Mouse (Mus musculus) intestine, postnatal 0 days (tissue): ENCODE data around the gene Mgat2. TPM values are rescaled to one million over a fixed set of nuclear protein-coding genes. Genes with fewer than 3 reads are reported as not detected.

Experiments used
- ATAC-seq: fragments of 200-750 bp; cut with Nextera tagmentation; 2 replicates; pipeline ENCODE4 v1.8.0; 2017; ENCODE audit warnings: mild to moderate bottlenecking, moderate TSS enrichment, moderate library complexity
- H3K27ac ChIP-seq: fragments of 300-500 bp; sonication (generic); 2 replicates; pipeline ENCODE4 v1.5.1; 2014; ENCODE audit warnings: mild to moderate bottlenecking, low read depth, low read length, moderate library complexity
- H3K27me3 ChIP-seq: fragments of 300-500 bp; sonication (generic); replicated peaks from 2 replicates; pipeline ENCODE4 v1.6.1; 2014; ENCODE audit warnings: low read length, mixed read lengths; ENCODE audit not compliant: control insufficient read depth, insufficient read depth
- H3K36me3 ChIP-seq: fragments of 300-500 bp; sonication (generic); 2 replicates; pipeline ENCODE4 v1.6.1; 2014; ENCODE audit warnings: mild to moderate bottlenecking, moderate library complexity; ENCODE audit not compliant: control insufficient read depth, insufficient read depth
- H3K4me1 ChIP-seq: fragments of 300-500 bp; sonication (generic); replicated peaks from 2 replicates; pipeline ENCODE4 v1.6.1; 2014; ENCODE audit warnings: antibody characterized with exemption, low read length, mixed read lengths; ENCODE audit not compliant: control insufficient read depth, insufficient read depth
- H3K4me2 ChIP-seq: fragments of 300-500 bp; sonication (generic); replicated peaks from 2 replicates; pipeline ENCODE4 v1.6.1; 2014; ENCODE audit warnings: low read depth, mild to moderate bottlenecking, moderate library complexity
- H3K4me3 ChIP-seq: fragments of 300-500 bp; sonication (generic); 2 replicates; pipeline ENCODE4 v1.5.1; 2014; ENCODE audit warnings: low read depth, low read length
- H3K9ac ChIP-seq: fragments of 300-500 bp; sonication (generic); 2 replicates; pipeline ENCODE4 v1.6.1; 2014; ENCODE audit warnings: mild to moderate bottlenecking, low read depth, low read length
- H3K9me3 ChIP-seq: fragments of 300-500 bp; sonication (generic); 2 replicates; pipeline ENCODE4 v1.6.1; 2016; ENCODE audit warnings: mixed run types; ENCODE audit not compliant: control insufficient read depth
- CTCF ChIP-seq: sonication (generic); IDR thresholded peaks from 2 replicates; pipeline ENCODE4 v1.5.1; 2016; ENCODE audit warnings: low read depth, mild to moderate bottlenecking, control low read depth, antibody characterized with exemption, moderate library complexity
- WGBS: fragments of 180-500 bp; shearing (Covaris S2); extraction: QIAGEN DNeasy Blood & Tissue Kit; methylation state at CpG from one replicate; pipeline ENCODE4 v1.1.7; 2014; 5-methylcytosine and 5-hydroxymethylcytosine counted together
- polyA plus RNA-seq: library from polyadenylated mRNA; unstranded; fragments of >200 nt; fragmentation: Nextera tagmentation; extraction: Ambion mirVana; gene quantifications from 2 replicates; pipeline ENCODE4 v1.2.1, GENCODE M21; 2015

The Mgat2 gene
- polyA plus RNA-seq: 41.5 and 46.9 TPM in 2 replicates

- under 1% methylated on average over 84 of the region's 84 CpGs for WGBS
- Histone ChIP-seq H3K4me3 (peak within 1 kb of the TSS; percentile 84), H3K9ac (peak within 1 kb of the TSS; percentile 77), H3K27me3 (no peaks in the 10 kb centered on the region), H3K27ac (peak within 1 kb of the TSS; percentile 84), H3K9me3 (no peaks in the 10 kb centered on the region), H3K36me3 (peaks cover 4% of the 10 kb centered on the region; the same call in 1 of the 2 replicates), H3K4me1 (peaks cover 8% of the 10 kb centered on the region; the same call in 1 of the 2 replicates), H3K4me2 (peak within 1 kb of the TSS; percentile 77)
- peak; percentile 99 for ATAC-seq
- TF ChIP-seq CTCF: no peak
These were observed at the start of gene Mgat2, which contains the start of gene Rpl36al for GRCm38 (mm10) chr12:69183583-69184308. Mgat2 (plus strand) TSS chr12:69184157. Rpl36al (minus strand) TSS chr12:69184083.

- Histone ChIP-seq H3K9ac (no peak overlapping the region), H3K4me1 (no peaks in the 10 kb centered on the region), H3K27ac (no peak overlapping the region), H3K9me3 (no peaks in the 10 kb centered on the region), H3K36me3 (no peaks in the 10 kb centered on the region), H3K27me3 (no peaks in the 10 kb centered on the region), H3K4me3 (no peak overlapping the region), H3K4me2 (no peak overlapping the region)
- TF ChIP-seq CTCF: no peak
- no peak for ATAC-seq
- 93% methylated on average over 3 of the region's 3 CpGs for WGBS
These were observed 44.8 kb upstream of the Mgat2 start for GRCm38 (mm10) chr12:69139201-69139600.

GRCm38 (mm10) chr12:69139841-69140240 is 44.1 kb upstream of the Mgat2 start:
- H3K36me3 ChIP-seq: no peaks in the 10 kb centered on the region
- no peak for TF ChIP-seq CTCF
- H3K4me1 ChIP-seq: no peaks in the 10 kb centered on the region
- no peaks in the 10 kb centered on the region for H3K9me3 ChIP-seq
- no peak overlapping the region for H3K4me2 ChIP-seq
- H3K27me3 ChIP-seq: no peaks in the 10 kb centered on the region
- H3K9ac ChIP-seq: no peak overlapping the region
- H3K4me3 ChIP-seq: no peak overlapping the region
- no peak overlapping the region for H3K27ac ChIP-seq
- no peak for ATAC-seq
- 92% methylated on average over 7 of the region's 7 CpGs for WGBS

GRCm38 (mm10) chr12:69143460-69143859 is 40.5 kb upstream of the Mgat2 start:
- 75% methylated on average over 6 of the region's 6 CpGs for WGBS
- no peak for ATAC-seq
- Histone ChIP-seq H3K4me3 (no peak overlapping the region), H3K27me3 (no peaks in the 10 kb centered on the region), H3K36me3 (no peaks in the 10 kb centered on the region), H3K4me2 (no peak overlapping the region), H3K4me1 (no peaks in the 10 kb centered on the region), H3K9me3 (no peaks in the 10 kb centered on the region), H3K9ac (no peak overlapping the region), H3K27ac (no peak overlapping the region)
- TF ChIP-seq CTCF: no peak

GRCm38 (mm10) chr12:69147166-69147735 is 36.7 kb upstream of the Mgat2 start:
- Histone ChIP-seq H3K36me3 (no peaks in the 10 kb centered on the region), H3K4me3 (no peak overlapping the region), H3K27me3 (no peaks in the 10 kb centered on the region), H3K9me3 (no peaks in the 10 kb centered on the region), H3K4me2 (no peak overlapping the region), H3K9ac (no peak overlapping the region), H3K27ac (no peak overlapping the region), H3K4me1 (no peaks in the 10 kb centered on the region)
- TF ChIP-seq CTCF: no peak
- 90% methylated on average over 5 of the region's 5 CpGs for WGBS
- ATAC-seq: no peak

GRCm38 (mm10) chr12:69150049-69150448 is 33.9 kb upstream of the Mgat2 start:
- H3K4me3 ChIP-seq: no peak overlapping the region
- no peak for TF ChIP-seq CTCF
- no peak overlapping the region for H3K4me2 ChIP-seq
- no peaks in the 10 kb centered on the region for H3K4me1 ChIP-seq
- no peaks in the 10 kb centered on the region for H3K36me3 ChIP-seq
- no peak overlapping the region for H3K9ac ChIP-seq
- H3K27ac ChIP-seq: no peak overlapping the region
- H3K9me3 ChIP-seq: no peaks in the 10 kb centered on the region
- H3K27me3 ChIP-seq: no peaks in the 10 kb centered on the region
- ATAC-seq: no peak
- WGBS: 42% methylated on average over 13 of the region's 13 CpGs
